Mouse (Mus musculus): ENCODE results near the gene H2-Ke6.

H2-Ke6 gene

GRCm38 (mm10) chr17:33995651-33996050 is 32.2 kb downstream of the H2-Ke6 start:
- no peak for DNase-seq (ENCODE audit: low spot score)

GRCm38 (mm10) chr17:33994959-33995358 is 32.9 kb downstream of the H2-Ke6 start:
- no peak for DNase-seq (ENCODE audit: low spot score)

GRCm38 (mm10) chr17:33991788-33992664 is 35.8 kb downstream of the H2-Ke6 start:
- peak; percentile 42 for DNase-seq (ENCODE audit: low spot score)

- peak; percentile 29 for DNase-seq (ENCODE audit: low spot score)
These were observed 45.7 kb downstream of the H2-Ke6 start for GRCm38 (mm10) chr17:33982136-33982535.

DNA sequence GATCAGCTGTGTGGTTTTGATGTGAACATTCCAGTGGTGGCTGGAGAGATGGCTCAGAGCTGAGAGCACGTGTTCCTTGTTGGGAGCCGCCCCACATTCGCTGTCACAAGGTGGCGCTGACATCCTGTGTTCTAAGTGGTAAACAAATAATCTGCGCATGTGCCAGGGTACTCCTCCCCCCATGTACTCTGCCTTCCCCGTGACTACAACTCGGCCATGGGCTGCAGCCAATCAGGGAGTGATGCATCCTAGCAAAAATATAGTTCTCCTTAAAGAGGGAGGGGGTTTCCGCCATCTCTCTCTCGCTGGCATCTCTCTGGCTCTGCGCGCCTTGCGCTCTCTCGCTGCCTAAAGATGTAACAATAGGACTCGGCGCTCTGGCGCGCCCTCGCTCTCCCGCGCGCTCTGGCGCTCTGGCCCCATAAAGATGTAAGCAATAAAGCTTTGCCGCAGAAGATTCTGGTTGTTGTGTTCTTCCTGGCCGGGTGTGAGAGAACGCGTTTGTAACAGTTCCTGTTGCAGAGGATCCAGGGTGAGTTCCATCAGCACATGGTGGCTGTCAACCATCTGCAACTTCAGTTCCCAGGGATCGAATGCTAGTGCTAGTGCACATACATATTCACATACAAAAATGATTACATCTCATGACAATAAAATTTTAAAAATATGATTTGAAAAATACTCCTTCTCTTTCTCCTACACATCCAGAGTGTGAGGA is 46.5 kb downstream of the H2-Ke6 start:
- DNase-seq (ENCODE audit: low spot score) = peak; percentile 73

- DNase-seq (ENCODE audit: low spot score) = no peak
These were observed 47.5 kb downstream of the H2-Ke6 start for GRCm38 (mm10) chr17:33980181-33981035.

GRCm38 (mm10) chr17:33979512-33980050 is 48.3 kb downstream of the H2-Ke6 start:
- no peak for DNase-seq (ENCODE audit: low spot score)

- peak; percentile 54 for DNase-seq (ENCODE audit: low spot score)
These were observed 49.2 kb downstream of the H2-Ke6 start for GRCm38 (mm10) chr17:33978631-33979031.

GRCm38 (mm10) chr17:33977861-33978557 is 49.9 kb downstream of the H2-Ke6 start:
- DNase-seq (ENCODE audit: low spot score) = no peak

Measured in testis, postnatal 14 days (tissue).